Mouse (Mus musculus) macrophage (primary cell): ENCODE data around the gene Xpo4. TPM values are rescaled to one million over a fixed set of nuclear protein-coding genes. Genes with fewer than 3 reads are reported as not detected.

Source experiments
- H3K27ac ChIP-seq: fragments of 350-480 bp; formaldehyde crosslinking; 2 replicates; pipeline ENCODE4 v1.9.0; 2021
- H3K36me3 ChIP-seq: fragments of 350-480 bp; formaldehyde crosslinking; 2 replicates; pipeline ENCODE4 v1.9.0; 2021; ENCODE audit errors: inconsistent target
- H3K4me3 ChIP-seq: fragments of 350-480 bp; formaldehyde crosslinking; 2 replicates; pipeline ENCODE4 v1.9.0; 2021; ENCODE audit errors: inconsistent target
- H3K79me2 ChIP-seq: fragments of 350-480 bp; formaldehyde crosslinking; 2 replicates; pipeline ENCODE4 v1.9.0; 2021; ENCODE audit errors: inconsistent target
- WGBS: methylation state at CpG from one replicate; pipeline ENCODE4 v1.1.7; 2026; ENCODE audit warnings: inconsistent platforms; ENCODE audit not compliant: missing documents; 5-methylcytosine and 5-hydroxymethylcytosine counted together
- polyA plus RNA-seq: library from polyadenylated mRNA; stranded (reverse); fragments of 250-400 nt; gene quantifications from 3 replicates; pipeline ENCODE4 v1.2.4, GENCODE M21; 2018; ENCODE audit warnings: inconsistent platforms
- total RNA-seq, 78 experiments: library from RNA; depleted of rRNA; stranded (reverse); fragments of 250-400 nt; gene quantifications; 1 replicate in 9 of 78; 2 replicates in 24 of 78; 3 replicates in 43 of 78; 4 replicates in 2 of 78; pipeline ENCODE4 v1.2.4; 2018; ENCODE audit warnings: inconsistent platforms in 56 of 78

Xpo4 gene
- total RNA-seq (2018; cell fraction: chromatin; rRNA removed): 10 to 100 TPM; 21.4 to 56.3 (median 43.6) TPM
- 10 to 100 TPM in 19 of 26 experiments, 1 to 10 TPM in 7; 8.0 to 13.5 (median 10.6) TPM for total RNA-seq (2018; cell fraction: cytosol; rRNA removed)
- 10 to 100 TPM; 16.0 to 53.5 (median 26.9) TPM for total RNA-seq (2018; cell fraction: nucleus; rRNA removed)
- 4.5 to 13.1 TPM (median 4.9 TPM) in 3 replicates for polyA plus RNA-seq

DNA sequence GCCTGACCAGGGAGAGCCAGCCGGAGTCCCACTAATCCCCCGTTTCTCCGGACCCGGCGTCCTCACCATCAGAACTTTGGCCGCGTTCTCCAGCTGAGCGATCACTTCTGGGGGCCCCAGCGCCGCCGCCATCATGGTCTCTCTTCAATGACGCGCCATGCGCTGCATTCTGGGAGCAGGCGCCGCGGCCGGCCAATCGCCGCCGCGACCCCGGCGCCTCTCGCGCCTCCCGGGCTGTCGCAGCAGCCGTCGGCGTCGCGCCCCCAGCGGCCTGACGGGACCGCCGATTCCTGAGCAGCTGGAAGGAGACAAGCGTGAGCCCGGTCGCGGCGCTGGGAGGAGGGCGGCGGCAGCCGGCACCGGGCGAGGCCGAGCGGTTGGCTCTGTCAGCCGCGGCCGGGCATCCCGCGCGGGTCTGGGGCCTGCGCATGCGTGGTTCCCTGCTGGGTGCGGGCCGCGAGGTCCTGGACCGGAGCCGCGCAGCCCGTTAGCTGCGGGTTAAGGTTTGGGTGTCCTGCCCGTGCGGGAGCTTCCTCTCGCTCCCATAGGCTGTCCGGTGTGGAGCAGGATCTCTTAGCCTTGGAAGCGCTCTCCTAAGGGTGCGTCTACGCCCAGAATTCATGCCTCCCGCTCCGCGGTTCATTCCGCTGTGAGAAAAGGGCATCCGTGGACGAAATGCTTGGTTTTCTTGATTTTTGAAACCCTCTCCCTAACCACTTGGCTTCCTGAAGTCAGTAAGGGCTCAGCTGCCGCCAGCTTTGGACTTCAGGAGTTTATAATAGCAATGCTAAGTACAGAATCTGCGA lies at the start of gene Xpo4:
Gene Xpo4, minus strand, starts transcription at position 609 of the 806 bp plus-strand sequence.
- peak within 1 kb of the TSS; percentile 99 for H3K4me3 ChIP-seq
- H3K27ac ChIP-seq: peak within 1 kb of the TSS; percentile 69
- no peaks in the 10 kb centered on the region for H3K36me3 ChIP-seq
- H3K79me2 ChIP-seq: peaks cover 58% of the 10 kb centered on the region
- WGBS: 2% methylated on average over 66 of the region's 80 CpGs

DNA sequence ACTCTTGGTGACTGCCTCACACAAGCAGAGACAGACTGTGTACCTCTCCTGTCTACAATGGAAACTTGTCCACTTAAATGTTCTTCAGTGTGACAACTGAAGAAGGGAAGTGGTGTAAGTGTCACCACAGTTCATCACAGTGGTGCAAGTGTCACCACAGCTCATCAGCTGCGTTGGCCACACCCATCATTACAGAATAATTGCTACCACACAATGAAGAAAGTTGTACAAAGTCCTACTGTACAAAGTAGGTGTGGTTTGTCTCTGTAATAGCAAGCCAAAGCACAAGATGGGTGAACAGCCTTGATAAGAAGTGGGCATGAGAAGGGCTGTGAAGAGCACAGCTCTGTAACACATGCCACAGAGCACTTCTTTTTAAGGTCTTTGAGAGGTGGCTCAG lies 47.7 kb upstream of the Xpo4 start:
- WGBS: 38% methylated on average over 1 of the region's 1 CpGs
- no peak overlapping the region for H3K27ac ChIP-seq
- H3K79me2 ChIP-seq: peaks cover 7% of the 10 kb centered on the region; the same call in 1 of the 2 replicates
- no peaks in the 10 kb centered on the region for H3K36me3 ChIP-seq
- no peak overlapping the region for H3K4me3 ChIP-seq

DNA sequence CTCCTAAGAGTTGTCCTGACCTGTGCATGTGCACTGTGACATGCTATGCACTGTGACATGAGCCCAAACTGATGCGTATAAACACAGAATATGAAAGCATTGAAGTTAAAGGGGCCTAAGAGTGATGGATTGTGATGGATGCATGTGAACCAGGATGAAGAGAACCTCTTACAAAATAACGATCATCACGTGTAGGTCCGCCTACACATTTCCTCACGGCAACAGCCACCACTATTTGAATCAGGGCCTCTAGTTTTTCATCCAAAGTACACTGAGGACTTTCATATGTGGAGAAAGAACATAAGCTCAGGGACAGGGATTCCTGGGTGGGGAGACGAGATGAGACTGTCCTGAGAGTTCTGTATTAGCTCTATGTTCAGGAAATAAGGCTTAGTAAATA lies 45.8 kb upstream of the Xpo4 start:
- Histone ChIP-seq H3K4me3 (no peak overlapping the region), H3K79me2 (peaks cover 7% of the 10 kb centered on the region; the same call in 1 of the 2 replicates), H3K36me3 (no peaks in the 10 kb centered on the region), H3K27ac (no peak overlapping the region)
- WGBS: 87% methylated on average over 6 of the region's 6 CpGs

DNA sequence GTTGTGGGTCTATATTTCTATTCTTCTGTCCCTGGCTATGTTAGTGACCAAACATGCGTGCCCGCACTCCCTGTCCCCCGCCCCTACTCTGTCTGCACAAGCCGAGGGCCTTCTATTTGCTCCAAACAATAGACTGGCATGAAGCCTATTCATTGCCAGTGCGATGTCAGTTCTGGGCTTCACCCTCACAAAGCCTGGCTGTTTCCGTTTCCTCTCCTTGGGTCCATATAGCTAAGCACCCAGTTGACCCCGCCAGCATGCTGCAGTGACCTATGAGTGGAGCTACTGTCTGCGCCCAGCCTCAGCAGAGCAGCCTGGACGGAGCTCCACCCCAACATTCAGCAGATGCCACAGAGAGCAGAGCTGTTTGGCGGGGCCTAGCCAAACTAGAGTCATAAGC lies 43.9 kb upstream of the Xpo4 start:
- 97% methylated on average over 10 of the region's 10 CpGs for WGBS
- H3K4me3 ChIP-seq: no peak overlapping the region
- H3K36me3 ChIP-seq: no peaks in the 10 kb centered on the region
- H3K79me2 ChIP-seq: peaks cover 4% of the 10 kb centered on the region; the same call in 1 of the 2 replicates
- H3K27ac ChIP-seq: no peak overlapping the region

DNA sequence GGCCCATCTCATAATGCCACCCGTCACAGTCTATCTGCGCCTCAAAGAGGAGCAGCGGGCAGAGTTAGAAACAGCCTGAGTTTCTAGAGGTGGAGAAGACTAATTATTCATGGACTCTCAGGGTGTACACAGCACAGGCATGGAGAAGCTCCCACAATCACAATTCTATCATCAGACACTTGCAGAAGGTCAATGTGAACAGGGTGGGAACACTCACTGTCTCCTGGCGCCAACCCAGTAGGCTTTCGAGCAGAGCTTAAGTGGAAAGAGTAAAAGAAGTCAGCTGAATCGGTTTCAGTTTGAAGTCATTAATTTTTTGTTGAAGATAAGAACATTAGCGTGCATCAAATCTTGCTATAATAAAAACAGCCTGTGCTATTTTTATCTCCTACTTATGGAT lies 43.4 kb upstream of the Xpo4 start:
- Histone ChIP-seq H3K4me3 (no peak overlapping the region), H3K27ac (no peak overlapping the region), H3K79me2 (peaks cover 4% of the 10 kb centered on the region; the same call in 1 of the 2 replicates), H3K36me3 (no peaks in the 10 kb centered on the region)
- 96% methylated on average over 7 of the region's 7 CpGs for WGBS

DNA sequence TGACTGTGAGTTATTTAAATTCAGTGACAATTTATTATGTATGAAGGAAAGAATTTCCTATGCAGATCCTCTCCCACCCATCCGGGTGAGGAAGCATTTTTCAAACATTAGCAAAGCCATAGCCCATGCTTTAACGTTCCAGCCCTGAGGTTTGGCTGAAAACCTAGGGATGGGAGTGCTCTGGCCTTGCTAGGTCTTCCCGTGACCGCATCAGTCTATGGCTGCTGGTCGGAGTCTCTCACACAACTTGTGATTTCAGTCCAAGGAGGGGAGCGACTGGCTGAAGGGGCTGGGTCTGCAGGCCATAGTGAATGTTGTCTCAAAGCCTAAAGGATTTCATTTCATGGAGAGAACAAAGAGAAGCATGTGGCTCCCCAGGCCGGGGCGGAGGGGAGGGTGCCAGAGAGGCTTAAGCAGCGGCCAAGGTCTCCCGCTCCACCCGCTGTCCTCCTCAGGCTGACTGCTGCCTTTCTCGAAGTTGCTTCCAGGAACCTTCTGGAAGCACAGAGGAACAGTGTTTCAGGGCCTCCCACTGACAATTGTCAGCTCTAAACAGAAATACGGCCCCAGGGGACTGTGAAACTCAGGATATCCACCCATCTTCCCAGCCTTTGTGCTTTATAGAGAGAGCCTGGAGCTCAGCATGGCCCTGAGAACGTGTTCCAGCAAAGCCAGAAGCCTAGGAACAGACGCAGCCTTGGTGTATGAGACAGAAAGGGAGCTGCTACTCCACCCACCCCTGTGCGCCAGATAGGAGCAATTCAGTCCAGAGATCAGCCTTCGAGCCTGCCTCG lies 42.1 kb upstream of the Xpo4 start:
- Histone ChIP-seq H3K79me2 (peaks cover 4% of the 10 kb centered on the region; the same call in 1 of the 2 replicates), H3K4me3 (no peak overlapping the region), H3K27ac (no peak overlapping the region), H3K36me3 (no peaks in the 10 kb centered on the region)
- WGBS: 93% methylated on average over 18 of the region's 18 CpGs

DNA sequence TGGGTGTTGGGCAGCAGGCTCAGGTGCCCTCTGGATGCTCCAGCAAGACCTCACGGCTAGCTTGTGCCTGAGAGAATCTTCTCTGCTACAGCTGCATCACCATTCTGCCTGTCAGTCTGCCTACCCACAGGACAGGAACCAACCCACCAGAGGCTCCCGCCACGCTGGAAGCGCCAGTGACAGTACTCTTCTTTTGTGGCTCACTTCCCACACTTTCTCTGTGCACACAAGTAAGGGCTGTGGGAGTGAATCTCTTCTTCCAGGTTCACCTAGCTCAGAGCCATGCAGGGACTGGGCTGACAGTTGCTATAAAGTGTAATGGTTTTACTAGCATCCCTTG lies 41.5 kb upstream of the Xpo4 start:
- Histone ChIP-seq H3K79me2 (peaks cover 4% of the 10 kb centered on the region; the same call in 1 of the 2 replicates), H3K4me3 (no peak overlapping the region), H3K36me3 (no peaks in the 10 kb centered on the region), H3K27ac (no peak overlapping the region)
- 79% methylated on average over 4 of the region's 4 CpGs for WGBS

DNA sequence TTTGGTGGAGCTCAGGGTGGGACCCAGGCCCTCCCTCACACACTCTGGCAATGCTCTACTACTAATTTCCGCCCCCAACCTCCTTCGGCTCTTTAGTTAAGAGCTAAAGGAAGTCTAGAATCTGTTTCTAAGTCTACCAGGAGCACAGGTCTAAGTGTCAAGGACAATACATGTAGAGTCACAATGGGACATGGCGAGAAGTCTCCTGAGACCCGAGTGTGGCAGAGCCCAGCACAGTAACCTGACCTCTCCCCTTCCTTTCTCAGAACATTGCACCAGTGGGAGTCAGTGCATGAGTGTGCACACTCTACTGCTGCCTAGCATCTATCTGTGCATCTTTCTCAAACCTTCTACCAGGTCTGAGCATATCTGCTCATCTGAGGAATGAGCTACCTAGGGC lies 40.5 kb upstream of the Xpo4 start:
- Histone ChIP-seq H3K4me3 (no peak overlapping the region), H3K36me3 (no peaks in the 10 kb centered on the region), H3K79me2 (peaks cover 3% of the 10 kb centered on the region; the same call in 1 of the 2 replicates), H3K27ac (no peak overlapping the region)
- WGBS: 90% methylated on average over 4 of the region's 4 CpGs

DNA sequence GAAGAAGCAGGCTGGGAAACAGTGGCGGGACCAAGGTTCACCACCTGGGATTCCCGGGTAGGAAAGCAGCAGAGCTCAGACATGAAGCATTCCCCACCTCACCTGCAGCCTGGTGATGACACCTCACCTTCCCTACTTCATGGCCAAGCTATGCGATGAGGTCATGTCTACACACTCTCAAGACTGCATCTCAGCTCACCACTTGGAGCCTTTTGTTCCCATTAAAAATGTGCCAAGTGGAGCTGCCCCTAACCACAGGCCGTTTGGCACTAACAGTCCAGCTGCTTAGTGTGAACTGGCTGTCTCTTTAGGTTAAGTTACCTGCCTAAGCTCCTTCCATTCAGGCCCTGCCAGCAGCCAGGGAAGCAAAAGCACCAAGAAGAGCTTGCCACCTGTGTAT lies 39.8 kb upstream of the Xpo4 start:
- no peak overlapping the region for H3K27ac ChIP-seq
- no peak overlapping the region for H3K4me3 ChIP-seq
- 96% methylated on average over 4 of the region's 4 CpGs for WGBS
- 0 out of 2 replicates have a peak, but pooled peaks cover 5% of the 10 kb centered on the region for H3K36me3 ChIP-seq
- no peaks in the 10 kb centered on the region; the same call in 1 of the 2 replicates for H3K79me2 ChIP-seq

DNA sequence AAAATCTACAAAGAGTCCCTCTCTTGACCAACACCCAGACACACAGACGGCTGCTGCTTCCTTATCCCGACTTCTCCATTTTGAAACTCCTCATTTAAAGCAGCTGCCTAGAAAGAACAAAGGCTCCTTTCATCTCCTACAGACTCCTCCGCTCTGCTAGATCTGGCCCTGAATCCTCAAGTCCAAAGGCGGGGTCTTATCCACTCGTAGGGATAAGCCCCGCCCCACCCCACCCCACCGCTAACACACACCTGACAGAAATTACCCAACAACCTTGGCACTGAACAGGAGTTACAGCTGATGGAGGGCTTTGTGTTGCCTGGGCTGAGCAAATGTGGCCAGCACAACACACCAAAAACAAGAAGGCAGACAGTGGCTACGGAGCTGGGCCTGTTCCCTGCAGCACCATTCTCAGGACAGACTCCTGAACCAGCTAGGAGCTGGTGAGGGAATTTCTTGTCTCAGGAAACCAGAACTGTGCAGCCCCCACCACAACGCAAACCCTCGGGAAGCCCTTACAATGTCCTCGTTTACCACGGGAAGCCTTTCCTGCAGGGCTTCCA lies 36.8 kb upstream of the Xpo4 start:
- Histone ChIP-seq H3K79me2 (no peaks in the 10 kb centered on the region), H3K4me3 (no peak overlapping the region), H3K36me3 (peaks cover 18% of the 10 kb centered on the region; the same call in 1 of the 2 replicates), H3K27ac (no peak overlapping the region)
- 83% methylated on average over 12 of the region's 12 CpGs for WGBS

DNA sequence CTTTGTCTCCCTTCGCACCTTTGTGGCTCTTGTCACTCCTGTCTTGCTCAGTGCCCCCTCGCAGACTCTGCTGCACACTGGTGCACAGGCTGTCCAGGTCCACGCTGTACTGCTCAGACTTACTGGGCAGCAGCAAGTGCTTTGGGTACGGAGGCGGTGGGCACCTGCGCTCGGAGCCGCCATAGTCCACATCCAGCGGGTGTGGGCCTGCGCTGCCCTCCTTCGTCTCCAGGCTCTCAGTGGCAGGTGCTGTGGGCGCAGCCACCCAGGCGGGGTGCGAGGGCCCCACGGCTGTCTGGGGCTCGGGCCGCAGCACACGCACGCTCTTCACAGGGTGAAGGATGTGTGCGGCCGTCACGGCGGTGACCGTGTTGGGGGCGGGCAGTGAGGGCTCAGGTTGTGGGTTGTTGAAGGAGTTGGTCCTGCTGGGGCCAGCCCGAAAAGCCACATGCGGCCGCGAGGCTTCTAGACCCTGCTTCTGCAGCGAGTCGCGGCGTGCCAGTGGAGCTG lies 34.3 kb upstream of the Xpo4 start:
- no peak overlapping the region for H3K27ac ChIP-seq
- peaks cover 41% of the 10 kb centered on the region for H3K36me3 ChIP-seq
- H3K4me3 ChIP-seq: no peak overlapping the region
- H3K79me2 ChIP-seq: no peaks in the 10 kb centered on the region
- 95% methylated on average over 31 of the region's 33 CpGs for WGBS

DNA sequence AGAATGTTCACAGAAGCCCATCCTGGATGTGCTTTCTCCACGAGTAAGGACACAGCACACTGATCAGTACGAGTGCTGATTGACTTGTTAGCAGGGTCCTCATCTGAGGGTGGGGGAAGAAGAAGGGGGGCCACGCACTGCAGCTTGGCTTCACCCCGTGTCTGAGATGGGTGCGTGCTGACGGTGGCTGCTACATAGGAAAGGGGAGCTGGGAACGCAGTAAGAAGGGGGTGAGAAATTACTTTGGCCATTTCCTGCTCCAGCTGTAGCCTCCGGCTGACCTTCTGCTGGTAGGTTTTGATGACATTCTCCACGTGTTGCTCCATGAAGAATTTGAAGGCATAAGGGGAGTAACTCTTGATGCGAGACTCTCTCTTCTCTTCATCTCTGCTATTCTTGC lies 33.8 kb upstream of the Xpo4 start:
- WGBS: 94% methylated on average over 10 of the region's 10 CpGs
- Histone ChIP-seq H3K4me3 (no peak overlapping the region), H3K79me2 (no peaks in the 10 kb centered on the region), H3K36me3 (peaks cover 46% of the 10 kb centered on the region), H3K27ac (no peak overlapping the region)

DNA sequence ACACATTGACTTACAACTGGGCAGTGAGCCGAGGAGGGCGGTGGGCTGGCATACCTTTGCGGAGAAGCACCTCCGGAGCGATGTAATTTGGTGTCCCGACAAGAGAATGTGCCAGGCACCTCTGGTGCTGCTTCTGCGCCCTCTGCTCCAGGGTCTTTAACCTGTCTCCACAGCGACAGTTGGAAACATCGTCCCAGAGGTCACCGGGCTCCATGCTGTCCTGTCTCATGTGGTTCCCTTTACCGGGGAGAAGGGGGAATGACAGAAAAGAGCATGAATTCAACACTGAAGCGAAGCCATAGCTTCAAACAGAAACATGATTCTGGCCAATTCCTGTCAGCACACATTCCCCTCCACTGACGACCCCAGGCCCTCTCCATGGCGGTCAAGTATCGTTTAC lies 30.8 kb upstream of the Xpo4 start:
- H3K79me2 ChIP-seq: no peaks in the 10 kb centered on the region
- no peak overlapping the region for H3K27ac ChIP-seq
- 94% methylated on average over 15 of the region's 15 CpGs for WGBS
- H3K36me3 ChIP-seq: peaks cover 63% of the 10 kb centered on the region
- H3K4me3 ChIP-seq: no peak overlapping the region

DNA sequence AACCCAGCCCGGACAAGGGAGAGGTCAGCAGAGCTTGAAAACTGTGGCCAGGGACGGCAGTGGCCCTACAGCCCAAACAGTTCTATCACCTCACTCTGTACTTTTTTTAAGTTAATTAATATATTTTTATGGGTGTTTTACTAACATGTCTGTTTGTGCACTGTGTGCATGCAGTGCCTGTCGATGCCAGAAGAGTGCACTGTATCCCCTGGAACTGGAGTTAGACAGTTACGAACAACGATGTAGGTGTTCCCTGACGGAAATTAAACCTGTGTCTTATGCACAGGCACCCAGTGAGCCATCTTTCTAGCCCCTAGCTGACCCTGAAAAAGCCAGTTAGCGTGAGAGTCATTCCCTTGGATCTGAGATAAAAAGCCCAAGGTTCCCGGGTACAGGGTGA lies 30.3 kb upstream of the Xpo4 start:
- Histone ChIP-seq H3K27ac (no peak overlapping the region), H3K36me3 (peaks cover 63% of the 10 kb centered on the region), H3K79me2 (no peaks in the 10 kb centered on the region), H3K4me3 (no peak overlapping the region)
- WGBS: 91% methylated on average over 8 of the region's 8 CpGs
